ENCODE assay signal across 11 mouse cellular contexts in the genomic region with DNA sequence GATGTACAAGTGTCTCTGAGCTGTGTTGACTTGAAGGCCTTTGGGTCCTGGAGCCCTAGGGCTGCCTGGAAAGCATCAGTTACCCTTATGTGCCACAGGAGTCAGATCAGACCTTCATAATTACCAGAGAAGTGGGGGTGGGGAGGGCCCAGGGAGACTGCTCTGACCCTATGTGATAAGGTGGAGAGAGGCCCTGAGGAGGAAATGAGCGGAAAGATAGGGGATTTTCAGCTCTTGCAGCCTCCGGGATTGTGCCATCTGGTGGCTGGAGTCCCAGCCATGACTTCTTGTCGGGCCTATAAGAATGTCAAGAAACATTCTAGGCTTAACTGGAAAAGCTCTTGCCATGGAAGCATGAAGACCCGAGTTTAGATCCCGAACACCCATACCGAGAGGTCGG. TPM values are rescaled to one million over a fixed set of nuclear protein-coding genes. Genes with fewer than 3 reads are reported as not detected.
DNase-seq lines count a peak whose midpoint lies in the region; ATAC-seq lines count a peak whose summit lies in the region.
"Had no signal": no experiment of that assay in that cellular context is flagged by ENCODE, and none has a peak within 500 bp of the region (broad histone marks: within the 10 kb centered on the region; RNA-seq: fewer than 3 reads in every experiment).

No protein-coding gene starts in this region.

- ATAC-seq in heart, embryonic 11.5 days (replicated peaks; ENCODE audit: insufficient number of reproducible peaks, low FRiP score, low TSS enrichment), result peak; percentile 77
- ATAC-seq in megakaryocyte progenitor cell, adult 5-6 weeks (replicated peaks; ENCODE audit: poor library complexity), result peak; percentile 96
- ATAC-seq: Patski had no signal

- H3K27me3 ChIP-seq in heart, embryonic 11.5 days (ENCODE audit: control insufficient read depth, insufficient read depth, low read length), result no peaks in the 10 kb centered on the region
- H3K27me3 ChIP-seq: embryonic facial prominence, embryonic 15.5 days; hindbrain, embryonic 15.5 days; Patski had no signal

- peak overlapping the region; percentile 30; the same call in 1 of the 2 replicates for H3K27ac ChIP-seq in heart, embryonic 11.5 days (ENCODE audit: low read depth, low read length)
- H3K27ac ChIP-seq: embryonic facial prominence, embryonic 15.5 days; hindbrain, embryonic 15.5 days had no signal

- no peak for DNase-seq in heart, postnatal 25 days (ENCODE audit: low spot score)
- DNase-seq in NIH3T3 (ENCODE audit: low read depth), result peak; percentile 56
- DNase-seq in heart, postnatal 4 days, result peak; percentile 30
- DNase-seq in thymus, postnatal 4 days, result no peak
- DNase-seq in Muller cell, postnatal 12 days (ENCODE audit: inconsistent ontology term), result no peak
- no peak for DNase-seq in T-cell, adult 2 months (ENCODE audit: low spot score)

- no peaks in the 10 kb centered on the region for H3K36me3 ChIP-seq in heart, embryonic 11.5 days (ENCODE audit: control insufficient read depth, insufficient read depth, low read length)
- H3K36me3 ChIP-seq: embryonic facial prominence, embryonic 15.5 days; hindbrain, embryonic 15.5 days had no signal

- H3K4me1 ChIP-seq in heart, embryonic 11.5 days (ENCODE audit: control insufficient read depth, insufficient read depth, low read length), result no peaks in the 10 kb centered on the region
- H3K4me1 ChIP-seq: embryonic facial prominence, embryonic 15.5 days; hindbrain, embryonic 15.5 days had no signal

- intact Hi-C loops in heart, postnatal 25 days (cut with DNase I), result loop anchor here (1.0 kb wide), 1 partner anchor 141 kb away; no protein-coding TSS in a partner anchor

- peak overlapping the region; percentile 27; the same call in 1 of the 2 replicates for H3K4me2 ChIP-seq in heart, embryonic 11.5 days
- H3K4me2 ChIP-seq: embryonic facial prominence, embryonic 15.5 days; hindbrain, embryonic 15.5 days had no signal

- no peak overlapping the region for H3K4me3 ChIP-seq in heart, embryonic 11.5 days (ENCODE audit: low read depth, low read length)
- H3K4me3 ChIP-seq: embryonic facial prominence, embryonic 15.5 days; hindbrain, embryonic 15.5 days had no signal

- WGBS in heart, embryonic 11.5 days (ENCODE audit: insufficient replicate concordance), result 55% methylated on average over 7 of the region's 7 CpGs

- no peaks in the 10 kb centered on the region for H3K9me3 ChIP-seq in heart, embryonic 11.5 days (replicated peaks; ENCODE audit: control insufficient read depth, low read length)
- H3K9me3 ChIP-seq: embryonic facial prominence, embryonic 15.5 days; hindbrain, embryonic 15.5 days had no signal

- H3K9ac ChIP-seq in heart, embryonic 11.5 days (ENCODE audit: low read depth, low read length), result peak overlapping the region; percentile 24; the same call in 1 of the 2 replicates
- H3K9ac ChIP-seq: embryonic facial prominence, embryonic 15.5 days; hindbrain, embryonic 15.5 days had no signal

RNA-seq across cellular contexts. Expression of a gene that starts 3.2 kb away (rescaled TPM):
- polyA plus RNA-seq in heart, embryonic 11.5 days (2014; fragmentation: Nextera tagmentation; extraction: Ambion mirVana), result 11.0 and 14.6 TPM in 2 replicates
- 1 to 10 TPM; 3.0 to 5.8 TPM for total RNA-seq in heart, postnatal 25 days (2021)
- total RNA-seq in heart, postnatal 4 days (2021), result 1 to 10 TPM; 1.3 to 1.7 TPM
- total RNA-seq in megakaryocyte progenitor cell, adult 5-6 weeks (2015), result not detected in 2 replicates
- total RNA-seq in megakaryocyte progenitor cell, adult 5-6 weeks (2017), result 0.30 TPM in 1 of 2 replicates, not detected in the other
- polyA plus RNA-seq: Patski had no signal

RNA-seq across cellular contexts. Expression of a gene that starts 10.2 kb away (rescaled TPM):
- polyA plus RNA-seq in heart, embryonic 11.5 days (2014; fragmentation: Nextera tagmentation; extraction: Ambion mirVana), result 953 and 1,053 TPM in 2 replicates
- total RNA-seq in heart, postnatal 25 days (2021), result 1,000 to 10,000 TPM; 1,566 to 1,609 TPM
- total RNA-seq in heart, postnatal 4 days (2021), result 1,000 to 10,000 TPM in 1 of 2 experiments, 100 to 1,000 TPM in 1; 968 to 1,079 TPM
- 546 and 547 TPM in 2 replicates for total RNA-seq in megakaryocyte progenitor cell, adult 5-6 weeks (2015)
- total RNA-seq in megakaryocyte progenitor cell, adult 5-6 weeks (2017), result 250 and 276 TPM in 2 replicates

RNA-seq across cellular contexts. Expression of a gene that starts 14.8 kb away (rescaled TPM):
- 110 and 117 TPM in 2 replicates for polyA plus RNA-seq in heart, embryonic 11.5 days (2014; fragmentation: Nextera tagmentation; extraction: Ambion mirVana)
- total RNA-seq in heart, postnatal 25 days (2021), result 10 to 100 TPM; 29.8 to 30.8 TPM
- 10 to 100 TPM; 49.4 to 50.2 TPM for total RNA-seq in heart, postnatal 4 days (2021)
- 190 and 207 TPM in 2 replicates for total RNA-seq in megakaryocyte progenitor cell, adult 5-6 weeks (2015)
- 307 and 339 TPM in 2 replicates for total RNA-seq in megakaryocyte progenitor cell, adult 5-6 weeks (2017)

RNA-seq across cellular contexts. Expression of a gene that starts 19.2 kb away (rescaled TPM):
- 140 and 165 TPM in 2 replicates for polyA plus RNA-seq in heart, embryonic 11.5 days (2014; fragmentation: Nextera tagmentation; extraction: Ambion mirVana)
- 10 to 100 TPM; 65.1 to 68.1 TPM for total RNA-seq in heart, postnatal 25 days (2021)
- total RNA-seq in heart, postnatal 4 days (2021), result 100 to 1,000 TPM in 1 of 2 experiments, 10 to 100 TPM in 1; 96.7 to 106 TPM
- total RNA-seq in megakaryocyte progenitor cell, adult 5-6 weeks (2015), result 85.8 and 87.2 TPM in 2 replicates
- 145 and 157 TPM in 2 replicates for total RNA-seq in megakaryocyte progenitor cell, adult 5-6 weeks (2017)

RNA-seq across cellular contexts. Expression of a gene that starts 38.1 kb away (rescaled TPM):
- polyA plus RNA-seq in heart, embryonic 11.5 days (2014; fragmentation: Nextera tagmentation; extraction: Ambion mirVana), result 99.5 and 101 TPM in 2 replicates
- 10 to 100 TPM; 29.0 to 30.1 TPM for total RNA-seq in heart, postnatal 25 days (2021)
- 10 to 100 TPM; 50.5 to 56.3 TPM for total RNA-seq in heart, postnatal 4 days (2021)
- total RNA-seq in megakaryocyte progenitor cell, adult 5-6 weeks (2015), result 27.7 and 29.3 TPM in 2 replicates
- 33.8 and 43.0 TPM in 2 replicates for total RNA-seq in megakaryocyte progenitor cell, adult 5-6 weeks (2017)

Comparison
In these comparisons a context has a peak if more than half of its experiments do, and no peak if none do; other contexts are left out.
1. DNase-seq: peak in NIH3T3 (single experiment) and heart, postnatal 4 days (single experiment); none in heart, postnatal 25 days (single experiment), thymus, postnatal 4 days (single experiment), Muller cell, postnatal 12 days (single experiment) and T-cell, adult 2 months (single experiment).